Mouse (Mus musculus): ENCODE data around the gene 4933411K16Rik. TPM values are rescaled to one million over a fixed set of nuclear protein-coding genes. Genes with fewer than 3 reads are reported as not detected.

Gene 4933411K16Rik
- under 1 TPM; 0.48 to 0.85 TPM for total RNA-seq (2021)
- long read RNA-seq, experiment 1, result 0 reads
- long read RNA-seq, experiment 2, result 0 reads

DNA sequence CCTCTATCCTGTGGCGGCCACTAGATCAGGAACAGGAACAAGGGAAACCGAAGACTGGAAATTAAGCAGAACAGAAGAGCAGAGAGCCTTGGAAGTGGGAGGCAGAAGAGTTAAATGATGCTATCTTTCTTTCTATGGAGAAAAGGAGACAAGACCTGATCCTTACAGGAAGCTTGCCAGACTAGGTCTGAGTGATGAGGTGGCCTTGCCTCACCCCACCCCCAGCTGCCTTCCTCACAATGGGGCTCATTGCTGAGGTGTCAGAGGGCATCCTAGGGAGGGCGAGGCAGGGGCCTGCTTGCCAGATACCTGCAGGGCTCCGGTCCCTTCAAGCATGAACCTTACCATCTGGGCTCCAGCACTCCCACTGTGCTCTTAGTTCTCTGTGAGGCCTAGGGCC lies at the start of gene 4933411K16Rik:
4933411K16Rik (plus strand) TSS at position 301 of the 400 bp plus-strand sequence.
- DNase-seq (ENCODE audit: low spot score), result no peak

DNA sequence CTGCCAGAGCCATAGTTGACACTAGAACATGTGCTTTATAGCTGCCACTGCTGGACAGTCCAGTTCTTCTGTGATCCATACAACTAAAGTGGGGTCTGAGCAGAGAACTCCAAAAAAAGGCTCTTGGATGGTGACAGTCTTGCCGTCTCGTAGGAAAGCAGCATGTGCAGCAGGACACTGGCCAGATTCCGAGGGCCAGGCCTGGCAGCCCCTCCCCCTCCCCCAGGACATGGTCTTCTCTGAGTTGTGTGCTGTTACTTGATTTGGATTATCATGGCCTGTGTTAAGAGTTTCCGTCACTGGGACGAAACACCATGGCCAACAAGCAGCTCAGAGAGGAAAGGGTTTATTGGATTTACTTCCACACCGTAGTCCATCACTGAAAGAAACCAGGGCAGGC lies 47.8 kb upstream of the 4933411K16Rik start:
- DNase-seq (ENCODE audit: low spot score), result no peak

DNA sequence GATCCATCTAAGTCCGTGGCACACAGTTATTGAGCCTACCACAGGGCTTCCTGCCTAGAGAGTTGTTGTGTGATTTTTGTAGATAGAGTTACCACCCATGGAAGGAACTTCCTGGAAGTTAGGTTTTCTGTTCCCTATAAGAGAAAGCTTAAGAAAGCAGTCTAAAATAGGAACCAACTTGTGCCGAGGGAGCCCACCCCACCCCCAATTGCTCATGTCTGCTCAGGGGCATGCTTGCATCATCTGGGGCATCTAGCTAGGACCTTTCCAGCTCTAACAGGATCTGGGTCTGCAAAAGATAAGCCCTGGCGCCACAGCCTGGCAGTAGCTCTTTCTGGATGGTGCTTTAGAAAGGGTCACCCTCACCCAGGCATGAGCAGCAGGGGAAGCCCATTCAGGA lies 46.4 kb upstream of the 4933411K16Rik start:
- DNase-seq (ENCODE audit: low spot score), result no peak

DNA sequence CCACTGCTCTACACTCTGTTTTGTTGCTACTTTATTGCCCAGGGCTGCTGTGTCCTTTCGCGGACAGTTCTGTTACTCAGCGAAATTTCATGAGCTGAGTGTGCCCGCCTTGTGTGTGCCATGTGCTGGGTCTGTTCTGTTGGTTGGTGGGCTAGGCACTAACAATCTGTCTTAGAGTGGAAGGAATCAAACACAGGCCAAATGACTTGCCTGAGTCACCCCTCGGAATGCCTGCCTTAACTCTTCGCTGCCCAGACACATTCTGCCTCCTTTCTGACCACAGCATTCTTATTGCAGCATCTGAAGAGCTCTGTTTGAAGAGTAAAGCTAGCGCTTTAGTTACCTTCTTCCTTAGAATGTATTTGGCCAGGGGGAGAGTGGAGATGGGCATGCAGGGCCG lies 45.5 kb upstream of the 4933411K16Rik start:
- no peak for DNase-seq (ENCODE audit: low spot score)

DNA sequence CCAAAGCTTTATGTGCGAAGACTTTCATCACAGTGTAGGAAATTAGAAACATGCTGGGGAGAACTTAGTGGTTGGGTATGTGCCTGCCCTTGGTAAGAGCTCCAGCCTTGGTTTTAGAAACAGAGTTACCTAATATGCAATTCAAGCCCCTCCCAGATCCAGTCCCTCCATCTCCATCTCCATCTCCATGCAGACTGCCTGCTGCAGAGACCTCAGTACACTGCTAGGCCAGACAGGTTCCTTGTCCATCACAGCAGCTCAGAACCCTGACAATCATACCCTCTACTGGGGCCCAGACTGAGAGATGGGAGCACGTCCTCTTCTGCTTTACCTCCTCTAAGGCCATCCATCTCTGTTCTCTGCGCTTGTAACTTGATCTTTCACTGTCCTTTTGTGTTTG lies 43.5 kb upstream of the 4933411K16Rik start:
- no peak for DNase-seq (ENCODE audit: low spot score)

DNA sequence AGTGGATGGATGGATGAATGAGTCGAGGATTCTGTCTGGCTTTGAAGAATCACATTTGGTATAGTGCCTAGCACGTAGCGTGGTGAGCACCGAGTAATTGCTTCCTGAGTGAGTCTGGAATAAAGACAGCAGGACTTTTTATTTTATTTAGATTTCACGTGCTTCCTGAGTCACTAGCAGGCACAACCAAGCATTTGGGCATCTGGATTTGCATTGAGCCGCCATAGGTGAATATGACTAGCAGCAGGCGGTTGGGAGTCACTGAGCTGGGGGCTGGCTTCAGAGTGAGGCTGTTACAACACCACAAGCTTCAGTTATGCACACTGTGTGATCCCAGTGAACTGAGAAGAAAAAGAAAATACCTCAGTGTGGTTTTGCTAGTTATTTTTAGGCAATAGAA lies 43.0 kb upstream of the 4933411K16Rik start:
- DNase-seq (ENCODE audit: low spot score), result no peak

DNA sequence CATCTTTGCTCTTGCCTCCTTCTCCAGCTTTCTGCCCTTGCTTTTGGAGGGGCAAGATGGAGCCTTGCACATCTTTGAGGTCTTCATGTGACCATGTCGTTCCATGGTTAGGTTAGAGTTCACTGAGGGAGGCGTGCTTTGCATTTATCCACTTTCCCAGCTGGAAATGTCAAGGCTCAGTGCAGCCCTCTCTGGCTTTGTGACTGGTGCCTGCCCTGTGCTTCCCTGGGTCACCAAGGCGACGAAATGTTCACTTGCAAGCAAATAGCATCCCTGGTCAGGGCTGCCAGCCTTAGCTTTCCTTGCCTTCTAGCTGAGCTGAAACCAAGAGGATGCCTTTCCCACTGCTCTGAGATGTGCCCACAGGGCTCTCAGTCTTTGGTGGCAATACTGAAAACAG lies 41.6 kb upstream of the 4933411K16Rik start:
- DNase-seq (ENCODE audit: low spot score), result no peak

DNA sequence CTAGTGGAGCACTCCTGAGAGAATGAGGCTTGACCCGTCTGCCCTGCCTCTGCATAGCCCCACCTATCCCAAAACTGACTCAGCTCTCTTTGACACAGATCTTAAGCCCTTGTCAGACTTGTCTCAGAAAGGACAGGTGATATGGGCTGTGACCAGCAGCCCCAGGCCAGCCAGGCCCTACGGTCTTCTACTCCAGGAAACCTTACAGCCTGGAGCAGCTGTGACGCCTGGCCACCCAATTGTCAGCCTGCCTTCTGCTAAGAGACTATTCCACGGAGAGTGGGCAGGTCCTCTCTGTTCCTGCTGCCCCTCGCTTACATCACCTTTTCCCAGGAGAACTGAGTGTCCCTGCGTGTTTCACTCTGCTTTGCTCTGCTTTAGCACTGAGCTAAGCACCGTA lies 40.9 kb upstream of the 4933411K16Rik start:
- no peak for DNase-seq (ENCODE audit: low spot score)

DNA sequence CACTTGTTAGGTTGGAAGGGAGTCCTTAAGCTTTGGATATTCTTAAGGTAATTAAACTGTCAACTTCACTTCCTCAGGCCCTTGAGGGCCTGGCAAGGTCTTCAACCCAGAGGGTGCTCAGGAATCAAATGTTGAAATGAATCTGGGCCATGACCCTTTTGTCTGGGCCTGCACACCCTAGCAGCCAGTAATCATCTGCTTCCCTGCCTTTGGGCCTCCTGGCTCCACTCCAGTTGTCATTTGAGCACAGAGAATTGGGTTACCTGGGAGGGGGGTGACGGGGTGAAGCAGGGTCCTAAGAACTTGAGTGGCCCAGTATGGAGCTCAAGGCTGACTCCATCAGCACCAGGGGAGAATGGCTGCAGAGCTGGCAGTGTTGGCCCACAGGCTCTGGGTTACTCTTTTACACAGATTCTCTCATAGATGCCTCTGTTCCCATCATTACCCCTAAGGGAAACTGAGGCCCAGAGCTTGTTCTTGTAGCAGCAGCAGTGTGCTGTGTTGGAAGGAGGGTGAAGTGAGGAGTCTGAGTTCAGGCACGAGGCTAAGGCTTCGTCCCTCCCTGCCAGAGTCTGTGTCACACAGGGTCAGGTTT lies 37.7 kb upstream of the 4933411K16Rik start:
- DNase-seq (ENCODE audit: low spot score), result peak; percentile 76

DNA sequence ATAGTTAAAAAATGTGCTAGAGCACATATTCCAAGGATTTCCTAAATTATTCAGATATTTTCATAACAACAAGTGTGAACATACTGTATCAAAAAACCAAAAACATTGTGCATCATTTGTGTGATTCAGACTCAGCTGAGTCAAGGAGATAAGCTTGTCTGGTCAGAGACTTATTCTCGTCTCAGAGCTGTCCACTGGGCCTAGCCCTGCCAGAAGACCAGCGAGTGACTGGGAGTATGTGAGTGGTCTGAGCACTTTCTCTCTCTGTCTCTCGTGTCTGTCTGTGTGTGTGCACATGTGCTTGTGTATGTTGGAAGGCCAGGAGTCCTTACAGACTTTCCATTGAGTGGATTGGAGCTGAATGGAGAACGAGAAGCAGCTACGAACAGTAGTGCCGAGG lies 37.0 kb upstream of the 4933411K16Rik start:
- no peak for DNase-seq (ENCODE audit: low spot score)

DNA sequence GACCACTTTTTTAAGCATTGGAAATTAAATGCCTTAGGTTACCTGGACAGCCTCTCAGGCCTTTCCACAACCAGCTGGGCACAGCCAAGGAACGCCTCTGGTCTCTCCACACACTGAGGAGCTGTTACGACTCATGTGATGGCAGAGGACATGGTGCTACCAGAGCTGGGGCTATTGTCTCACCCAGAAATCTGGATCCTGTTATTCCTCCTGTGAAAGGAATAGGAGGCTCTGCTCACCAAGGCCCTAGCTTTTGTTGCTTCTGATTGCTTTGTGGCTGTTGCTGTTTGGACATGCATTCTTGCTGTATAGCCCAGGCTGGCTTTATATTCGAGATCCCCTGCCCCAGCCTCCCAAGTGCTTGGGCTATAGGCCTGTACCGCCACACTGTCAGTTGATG lies 35.8 kb upstream of the 4933411K16Rik start:
- DNase-seq (ENCODE audit: low spot score), result no peak

DNA sequence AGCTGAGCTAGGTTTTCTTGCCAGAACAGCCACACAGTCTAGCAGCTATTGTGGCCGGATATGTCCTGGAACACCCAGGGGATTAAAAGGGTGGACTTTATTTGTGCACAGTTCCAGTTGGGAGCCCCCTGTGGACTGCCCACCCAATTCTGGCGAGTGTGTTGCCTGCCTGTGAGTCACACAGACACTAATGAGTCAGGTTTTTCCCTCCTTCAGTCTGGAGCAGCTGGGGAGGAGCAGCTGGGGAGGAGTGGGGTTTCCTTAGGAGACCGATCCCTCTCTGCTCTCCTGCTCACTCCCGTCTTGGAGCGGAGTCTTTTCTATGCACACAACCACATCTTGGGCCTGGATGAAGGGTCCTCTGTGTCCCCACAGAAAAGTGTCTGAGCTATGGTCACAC lies 35.2 kb upstream of the 4933411K16Rik start:
- DNase-seq (ENCODE audit: low spot score), result peak; percentile 67

DNA sequence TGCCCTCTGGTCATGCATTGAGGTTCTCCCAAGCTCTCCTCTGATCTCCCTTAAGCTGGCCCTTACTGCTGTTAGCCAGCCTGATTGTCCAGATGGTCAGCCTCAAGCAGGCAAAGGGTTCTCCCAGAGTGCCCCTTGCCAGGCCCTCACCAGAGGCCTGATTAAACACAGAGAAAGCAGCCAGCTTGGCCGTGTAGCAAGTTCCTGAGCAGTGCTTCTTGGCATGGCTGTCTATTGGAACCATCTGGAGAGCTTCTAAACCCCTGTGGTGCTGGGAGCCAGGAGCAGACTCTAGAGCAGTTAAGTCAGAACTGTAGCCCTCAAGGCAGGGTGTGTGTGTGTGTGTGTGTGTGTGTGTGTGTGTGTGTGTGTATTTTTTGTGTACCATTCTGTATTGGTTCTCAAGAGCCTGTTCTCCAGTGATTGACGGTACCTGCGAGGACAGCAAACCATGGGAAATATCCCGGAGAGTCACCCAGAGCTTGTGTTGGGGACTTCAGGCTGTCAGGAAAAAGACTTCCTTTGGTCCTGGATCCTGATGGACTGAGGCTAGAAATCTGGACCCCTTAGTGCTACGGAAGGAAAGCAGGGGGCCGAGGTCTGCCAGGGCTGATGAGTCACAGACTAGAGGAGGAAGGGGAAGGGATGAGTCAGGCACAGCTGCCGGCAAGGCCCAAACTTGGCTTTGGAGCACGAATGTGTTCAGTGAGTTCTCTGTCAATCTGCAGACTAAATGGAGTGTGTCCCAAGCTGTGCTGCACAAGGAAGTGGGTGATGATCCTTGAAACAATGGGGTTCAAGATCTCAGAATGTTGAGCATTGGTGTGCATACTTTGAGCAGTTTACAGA lies 34.4 kb upstream of the 4933411K16Rik start:
- peak; percentile 76 for DNase-seq (ENCODE audit: low spot score)

DNA sequence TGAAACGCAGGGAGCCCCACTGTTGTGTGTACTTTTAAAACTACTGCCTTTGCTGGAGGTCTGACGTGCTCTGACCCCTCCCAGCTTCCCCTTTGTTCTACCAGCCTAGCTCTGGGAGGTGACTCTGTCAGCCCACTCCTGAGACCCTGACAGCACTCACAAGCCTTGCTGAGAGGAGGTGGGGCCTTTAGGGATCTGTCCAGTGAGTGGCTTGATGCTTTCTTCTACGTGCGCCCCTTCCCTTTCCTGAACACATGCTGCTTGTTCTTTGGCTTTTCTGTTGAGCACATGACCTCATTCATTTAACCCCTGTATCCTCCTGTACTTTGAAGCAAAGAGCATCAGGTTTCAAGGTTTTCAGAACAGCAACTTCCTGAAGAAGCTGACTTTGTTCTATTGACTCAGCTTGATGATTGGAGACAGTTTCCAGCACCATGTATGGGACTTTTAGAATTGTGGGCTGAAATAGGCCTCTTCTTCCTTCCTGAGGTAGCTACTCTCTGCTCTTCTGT lies 33.0 kb upstream of the 4933411K16Rik start:
- no peak for DNase-seq (ENCODE audit: low spot score)

DNA sequence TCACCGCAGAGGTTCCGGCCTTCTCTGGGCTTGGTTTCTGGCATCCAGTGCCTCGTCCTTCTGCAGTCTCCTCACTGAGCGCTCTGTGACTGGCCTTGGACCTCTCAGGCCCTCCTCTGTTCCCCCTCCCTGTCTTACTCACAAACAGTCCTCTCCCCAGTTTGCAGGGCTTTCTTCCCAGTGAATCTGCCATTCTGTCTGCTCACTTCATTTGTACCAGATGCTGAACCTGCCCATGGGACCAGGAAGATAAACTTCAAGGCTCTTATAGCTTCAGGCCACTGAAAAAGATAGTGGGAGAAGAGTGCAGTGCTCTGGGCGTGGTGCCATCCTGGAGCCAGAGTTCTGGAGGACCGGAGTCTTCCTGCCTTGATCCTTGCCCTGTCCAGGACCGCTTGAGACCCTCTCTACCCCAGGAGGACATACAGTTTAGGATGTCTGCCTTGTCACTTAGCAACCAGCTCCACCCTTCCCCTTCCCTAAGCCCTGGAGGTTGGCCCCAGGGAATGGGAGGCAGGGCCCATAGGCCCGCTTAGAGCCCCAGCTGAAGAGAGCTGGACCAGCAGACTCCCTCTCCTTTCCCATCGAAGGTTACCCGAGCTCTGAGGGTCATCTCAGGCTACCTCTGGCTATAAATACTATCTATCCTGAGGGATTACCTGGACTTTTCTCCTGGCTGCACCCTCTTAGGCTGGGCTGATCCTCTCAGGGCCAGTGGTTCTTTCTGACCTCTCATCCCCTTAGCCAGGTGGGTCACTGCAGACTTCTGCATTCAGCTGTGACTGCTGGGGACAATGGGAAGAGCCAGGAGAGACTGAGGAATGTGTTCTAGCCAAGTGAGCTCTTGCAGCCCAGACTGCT lies 30.1 kb upstream of the 4933411K16Rik start:
- DNase-seq (ENCODE audit: low spot score), result no peak

DNA sequence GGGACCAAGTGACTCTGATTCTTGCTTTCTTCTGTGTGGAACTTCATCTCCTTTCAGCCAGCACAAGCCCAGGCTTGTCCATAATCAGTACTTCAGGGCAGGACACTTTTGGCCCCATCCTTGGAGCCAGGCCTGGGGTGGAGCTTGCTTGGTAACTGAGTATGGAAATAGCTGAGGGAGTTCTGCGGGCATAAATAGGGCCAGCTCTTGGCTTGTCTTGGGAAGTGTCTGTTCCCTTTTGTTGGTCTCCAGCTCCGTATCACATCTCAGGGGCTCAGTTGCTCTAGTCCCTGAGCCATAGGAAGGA lies 29.6 kb upstream of the 4933411K16Rik start:
- DNase-seq (ENCODE audit: low spot score), result peak; percentile 53

DNA sequence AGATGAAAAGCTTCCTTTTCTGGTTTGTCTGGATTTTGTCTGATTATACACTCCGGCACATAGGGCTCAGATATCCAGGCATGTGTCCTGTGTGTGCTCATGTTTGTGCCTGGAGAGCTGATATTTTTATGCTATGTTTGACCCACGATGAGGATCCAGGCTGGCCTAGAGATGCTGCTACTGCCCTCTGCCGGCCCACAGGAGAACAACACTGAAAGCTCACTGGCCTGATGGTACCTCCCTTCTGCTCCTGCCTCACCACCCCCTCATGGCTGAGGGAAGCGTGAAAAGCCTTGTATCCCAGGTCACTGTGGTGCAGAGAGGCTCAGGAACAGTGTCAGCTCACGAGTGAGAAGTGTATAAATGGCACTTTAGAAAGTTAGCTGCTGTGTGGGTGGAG lies 25.9 kb upstream of the 4933411K16Rik start:
- peak; percentile 86 for DNase-seq (ENCODE audit: low spot score)

DNA sequence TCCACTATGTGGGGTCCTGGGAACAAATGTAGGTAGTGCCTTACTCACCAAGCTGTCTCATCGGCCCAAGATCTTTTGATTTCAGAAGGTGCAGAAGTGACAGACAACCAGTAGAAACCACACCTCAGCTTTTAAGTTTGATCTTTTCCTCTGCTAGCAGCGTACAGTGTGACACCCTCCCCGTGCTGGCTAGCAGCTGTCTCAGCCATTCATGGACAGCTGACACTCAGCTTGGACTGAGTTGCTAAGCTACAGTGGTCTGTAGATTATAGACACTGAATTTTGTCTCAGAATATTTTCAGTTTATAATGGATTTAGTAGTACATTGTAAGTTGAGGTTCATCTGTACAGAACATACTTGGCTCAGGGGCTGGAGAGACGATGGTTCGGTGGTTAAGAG lies 20.9 kb upstream of the 4933411K16Rik start:
- no peak for DNase-seq (ENCODE audit: low spot score)

DNA sequence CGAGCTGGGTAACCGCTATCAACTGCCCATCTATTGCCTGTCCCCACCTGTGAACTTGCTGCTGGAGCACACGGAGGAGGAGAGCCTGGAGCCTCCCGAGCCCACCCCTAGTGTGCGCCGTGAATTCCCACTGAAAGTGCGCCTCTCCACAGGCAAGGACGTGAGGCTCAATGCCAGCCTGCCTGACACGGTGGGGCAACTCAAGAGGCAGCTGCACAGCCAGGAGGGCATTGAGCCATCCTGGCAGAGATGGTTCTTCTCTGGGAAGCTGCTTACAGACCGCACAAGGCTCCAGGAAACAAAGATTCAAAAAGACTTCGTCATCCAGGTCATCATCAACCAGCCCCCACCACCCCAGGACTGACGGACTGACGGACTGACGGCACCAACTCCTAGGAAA lies 18.4 kb upstream of the 4933411K16Rik start:
- DNase-seq (ENCODE audit: low spot score), result peak; percentile 25

DNA sequence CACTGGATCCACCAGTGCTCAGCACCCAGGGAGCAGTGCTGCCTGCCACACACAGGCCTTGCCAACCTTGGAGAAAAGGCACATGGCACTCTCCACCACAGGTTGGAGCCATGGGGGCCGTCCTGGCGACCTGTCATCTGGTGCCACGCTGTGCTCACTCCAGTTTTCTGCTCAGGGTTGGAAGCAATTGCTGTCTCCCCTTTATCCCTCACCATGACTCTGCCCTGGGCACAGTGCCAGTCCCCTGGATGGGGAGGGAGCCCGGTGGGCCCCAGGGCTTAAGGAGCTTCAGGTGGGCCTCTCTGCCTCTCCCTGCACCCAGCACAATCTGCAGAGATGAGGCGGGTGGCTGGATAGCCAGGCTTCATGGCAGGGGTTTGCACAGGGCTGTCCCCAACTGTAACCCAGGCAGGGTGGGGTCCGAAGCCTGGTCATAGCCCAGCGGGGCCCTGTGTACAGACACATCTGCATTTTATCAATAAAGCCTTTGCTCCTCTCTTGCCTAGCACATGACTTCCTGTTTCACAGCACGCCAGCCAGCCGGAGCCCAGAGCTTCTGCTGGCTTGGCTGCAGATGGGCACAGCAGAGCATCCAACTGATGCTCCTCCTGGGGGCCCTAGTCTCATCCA lies 17.8 kb upstream of the 4933411K16Rik start:
- DNase-seq (ENCODE audit: low spot score), result no peak

DNA sequence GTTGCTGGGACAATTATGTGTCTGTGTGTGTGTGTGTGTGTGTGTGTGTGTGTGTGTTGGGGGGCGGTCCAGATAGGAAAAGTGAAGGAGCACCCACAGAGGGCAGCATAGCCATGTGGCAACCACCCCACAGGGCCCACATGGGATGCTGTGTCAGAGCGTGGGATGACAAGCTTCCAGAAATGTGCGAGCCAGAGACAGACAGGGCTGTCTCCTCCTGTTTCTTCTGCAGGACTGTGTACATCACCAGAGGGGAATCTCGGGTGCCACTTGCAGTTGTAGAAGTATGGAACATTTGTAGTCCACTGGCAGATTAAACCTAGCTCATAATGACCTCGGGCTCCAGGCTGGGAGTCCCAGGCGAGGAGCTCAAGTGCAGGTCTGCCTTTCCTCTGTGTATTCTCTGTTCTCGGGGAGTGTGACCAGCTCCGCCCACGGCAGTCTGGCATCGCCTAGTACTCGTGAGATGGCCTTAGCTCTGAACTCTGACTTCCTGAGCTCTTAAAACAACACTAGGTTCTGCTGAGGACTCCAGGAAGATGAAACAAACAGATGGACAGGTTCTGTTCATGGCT lies 17.1 kb upstream of the 4933411K16Rik start:
- DNase-seq (ENCODE audit: low spot score), result peak; percentile 29

All from gastrocnemius, adult 18-20 months (tissue).